Comparison of ENCODE assay signal across 8 mouse cellular contexts in genomic region chr9:83368234-83368633, GRCm38 (mm10).
DNase-seq lines count a peak whose midpoint lies in the region; ATAC-seq and TF ChIP-seq lines count a peak whose summit lies in the region.

No protein-coding gene starts in this region.

- 87% methylated on average over 1 of the region's 1 CpGs for WGBS in lung, adult 2 months

- peak; percentile 85 for TF ChIP-seq CTCF in layer of hippocampus, adult 2 months (conservative IDR thresholded peaks at IDR 0.05)
- TF ChIP-seq CTCF in lung, adult 2 months (IDR thresholded peaks at IDR 0.05; ENCODE audit: insufficient read depth, low read length) = no peak

- peak; percentile 71 for DNase-seq in CD4-positive, CD25-positive, alpha-beta regulatory T cell, adult 2 months (ENCODE audit: low read depth, low spot score)
- DNase-seq in layer of hippocampus, adult 2 months (ENCODE audit: low spot score in 2 of 2) = no peak
- no peak for DNase-seq in layer of hippocampus, adult 18-20 months (ENCODE audit: low spot score in 2 of 2)
- DNase-seq in adipocyte (ENCODE audit: low spot score) = peak; percentile 38
- DNase-seq in lung, adult 2 months = peak; percentile 14
- peak; percentile 45 for DNase-seq in thymus, postnatal 25 days
- no peak for DNase-seq in urinary bladder, postnatal 36 days (ENCODE audit: low spot score in 2 of 2)

- TF ChIP-seq POLR2A in lung, adult 2 months (IDR thresholded peaks at IDR 0.05; ENCODE audit: borderline replicate concordance, extremely low read depth, low read depth, low read length) = no peak

- no peaks in the 10 kb centered on the region for H3K4me1 ChIP-seq in lung, adult 2 months (ENCODE audit: control insufficient read depth, insufficient read depth, low read length)

- ATAC-seq in CD4-positive, CD25-positive, alpha-beta regulatory T cell, adult 4 months = no peak

- H3K4me3 ChIP-seq in layer of hippocampus, adult 2 months = no peak overlapping the region
- H3K4me3 ChIP-seq in lung, adult 2 months (replicated peaks; ENCODE audit: extremely low read depth, low read depth, low read length) = no peak overlapping the region

- no peak overlapping the region for H3K27ac ChIP-seq in layer of hippocampus, adult 2 months

Comparison
In these comparisons a context has a peak if more than half of its experiments do, and no peak if none do; other contexts are left out.
1. DNase-seq: peak in CD4-positive, CD25-positive, alpha-beta regulatory T cell, adult 2 months (single experiment), adipocyte (single experiment), lung, adult 2 months (single experiment) and thymus, postnatal 25 days (single experiment); none in layer of hippocampus, adult 2 months (0 of 2), layer of hippocampus, adult 18-20 months (0 of 2) and urinary bladder, postnatal 36 days (0 of 2).